Mouse (Mus musculus) spleen, postnatal 36 days (tissue): ENCODE results near the gene Tspan14.

ENCODE experiments used
- DNase-seq, 2 experiments: peaks; one replicate each; pipeline ENCODE4 v3.0.0; 2022; ENCODE audit warnings: low spot score in 2 of 2, mixed read lengths in 1 of 2

Gene Tspan14

DNA sequence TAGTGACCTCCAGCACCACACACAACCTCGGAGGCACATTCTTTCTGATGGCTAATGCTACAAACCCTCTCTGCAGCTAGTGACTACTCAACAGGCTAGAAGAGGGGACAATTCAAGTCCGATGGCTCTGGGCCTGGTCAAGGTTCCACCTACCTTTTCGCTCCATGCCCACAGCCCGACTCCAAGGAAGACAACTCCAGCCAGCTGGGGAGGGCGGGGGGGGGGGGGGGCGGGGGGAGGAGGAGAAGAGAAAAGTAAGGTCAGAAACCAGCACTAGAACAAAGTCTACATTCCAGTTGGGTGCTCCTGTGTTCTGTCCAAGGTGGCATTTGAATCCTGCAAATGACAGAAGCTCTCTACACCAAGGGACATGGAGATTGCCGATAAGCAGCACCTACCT lies 48.1 kb downstream of the Tspan14 start:
- no peak for DNase-seq

DNA sequence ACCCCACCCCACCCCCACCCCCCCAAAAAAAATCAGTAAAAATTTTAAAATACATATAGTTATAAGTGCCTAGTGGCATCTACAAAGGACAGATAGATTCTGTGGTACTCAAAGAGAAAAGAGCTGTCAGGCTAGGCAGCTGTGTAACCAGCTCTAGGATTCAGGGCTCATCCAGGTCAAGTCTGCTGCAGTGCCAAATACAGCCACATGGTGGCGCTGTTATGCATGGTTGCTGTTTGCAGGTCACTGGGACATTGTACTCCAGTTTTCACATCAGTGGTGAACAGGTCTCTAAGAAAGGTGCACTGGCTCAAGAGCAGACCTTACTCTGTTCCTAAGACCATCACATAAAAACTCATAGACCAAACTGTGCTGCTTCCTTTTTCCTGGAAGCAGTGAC lies 49.0 kb downstream of the Tspan14 start:
- peak; percentile 80 to 83 for DNase-seq

- DNase-seq, result no peak
Measured at GRCm38 (mm10) chr14:40916667-40917066, 49.9 kb downstream of the Tspan14 start.

GRCm38 (mm10) chr14:40915838-40916237 lies 50.8 kb downstream of the Tspan14 start:
- no peak for DNase-seq

DNA sequence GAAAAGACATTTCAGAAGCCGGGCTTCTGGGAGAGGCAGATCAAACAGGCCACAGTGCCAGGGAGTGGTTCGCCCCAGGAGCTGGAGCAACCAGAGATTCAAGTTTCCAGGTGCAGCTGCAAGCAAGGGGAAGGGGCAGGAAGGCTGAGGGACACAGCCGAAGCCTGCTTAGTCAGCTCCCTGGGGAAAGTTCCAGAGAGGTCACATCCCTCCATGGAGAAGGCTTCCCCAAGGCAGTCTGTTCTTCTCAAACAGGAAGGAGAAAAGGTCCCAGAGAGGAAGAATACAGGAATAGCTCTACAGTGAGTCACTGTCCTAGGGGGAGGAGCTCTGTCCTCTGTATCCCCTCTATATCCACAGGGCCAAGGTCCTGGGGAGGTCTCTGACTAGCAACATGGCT lies 51.9 kb downstream of the Tspan14 start:
- DNase-seq, result no peak

GRCm38 (mm10) chr14:40913709-40914108 lies 52.9 kb downstream of the Tspan14 start:
- no peak for DNase-seq

DNA sequence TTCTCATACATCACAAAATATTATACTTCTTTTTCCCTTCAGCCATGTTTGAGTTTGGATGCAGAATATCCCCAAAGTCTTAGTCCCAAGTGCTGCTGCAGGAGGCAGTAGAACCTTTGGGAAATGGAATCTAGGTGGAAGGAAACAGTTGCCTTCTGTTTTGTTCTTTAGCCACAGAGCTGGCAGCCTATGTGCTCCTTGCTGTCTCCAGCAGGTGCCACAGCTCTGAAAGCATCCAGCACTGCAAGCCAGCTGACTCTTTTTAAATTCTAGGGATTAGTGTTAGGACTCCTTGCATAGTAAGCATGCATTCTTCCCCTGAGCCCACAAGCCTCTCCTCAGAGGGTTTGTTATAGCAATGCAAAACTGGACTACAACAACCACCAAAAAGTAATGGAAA lies 55.1 kb downstream of the Tspan14 start:
- DNase-seq, result no peak

- no peak for DNase-seq
Measured at GRCm38 (mm10) chr14:40908763-40909162, 57.8 kb downstream of the Tspan14 start.

DNA sequence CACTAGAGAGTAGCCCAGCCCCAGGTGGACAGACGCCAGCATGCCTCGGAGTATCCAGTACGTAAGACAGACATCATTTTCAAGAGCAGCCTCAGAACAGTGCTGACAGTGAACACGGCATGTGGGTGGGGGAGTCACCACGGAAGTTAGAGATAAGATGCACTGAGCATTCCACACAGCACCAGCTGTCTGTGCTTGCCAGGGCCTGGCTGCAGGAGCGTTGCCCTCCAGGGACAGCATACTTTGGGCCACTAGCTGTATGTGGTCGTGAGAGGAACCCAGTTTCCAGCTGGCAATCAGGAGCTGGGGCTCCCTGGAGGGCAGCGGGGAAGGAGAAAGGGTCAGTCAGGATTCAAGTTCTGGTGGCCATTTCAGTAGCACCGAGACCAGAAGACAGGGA lies 59.8 kb downstream of the Tspan14 start:
- no peak for DNase-seq

GRCm38 (mm10) chr14:40905813-40906212 lies 60.8 kb downstream of the Tspan14 start:
- DNase-seq, result no peak

GRCm38 (mm10) chr14:40902307-40903055 lies 64.1 kb downstream of the Tspan14 start:
- no peak for DNase-seq

DNA sequence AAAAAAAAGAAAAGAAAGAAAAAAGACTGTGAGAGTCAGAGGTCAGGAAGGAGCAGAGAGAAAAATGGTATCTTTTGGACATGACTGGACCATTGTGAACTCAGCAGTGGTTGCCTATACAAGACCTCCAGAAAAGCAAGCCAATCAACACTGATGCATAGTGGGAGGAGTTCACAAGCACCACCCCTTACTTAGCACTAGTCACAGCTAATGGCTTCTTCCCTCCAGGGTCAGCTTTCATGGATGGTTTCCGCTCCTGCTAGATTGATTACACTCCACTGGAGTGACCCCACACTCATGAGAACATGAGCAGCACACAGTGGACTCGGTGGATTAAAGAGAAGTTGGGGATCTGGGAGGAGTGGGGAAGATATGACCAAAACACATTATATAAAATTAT lies 66.3 kb downstream of the Tspan14 start:
- DNase-seq, result no peak

GRCm38 (mm10) chr14:40897916-40898315 lies 68.7 kb downstream of the Tspan14 start:
- DNase-seq, result no peak

GRCm38 (mm10) chr14:40895681-40896080 lies 70.9 kb downstream of the Tspan14 start:
- no peak for DNase-seq

DNA sequence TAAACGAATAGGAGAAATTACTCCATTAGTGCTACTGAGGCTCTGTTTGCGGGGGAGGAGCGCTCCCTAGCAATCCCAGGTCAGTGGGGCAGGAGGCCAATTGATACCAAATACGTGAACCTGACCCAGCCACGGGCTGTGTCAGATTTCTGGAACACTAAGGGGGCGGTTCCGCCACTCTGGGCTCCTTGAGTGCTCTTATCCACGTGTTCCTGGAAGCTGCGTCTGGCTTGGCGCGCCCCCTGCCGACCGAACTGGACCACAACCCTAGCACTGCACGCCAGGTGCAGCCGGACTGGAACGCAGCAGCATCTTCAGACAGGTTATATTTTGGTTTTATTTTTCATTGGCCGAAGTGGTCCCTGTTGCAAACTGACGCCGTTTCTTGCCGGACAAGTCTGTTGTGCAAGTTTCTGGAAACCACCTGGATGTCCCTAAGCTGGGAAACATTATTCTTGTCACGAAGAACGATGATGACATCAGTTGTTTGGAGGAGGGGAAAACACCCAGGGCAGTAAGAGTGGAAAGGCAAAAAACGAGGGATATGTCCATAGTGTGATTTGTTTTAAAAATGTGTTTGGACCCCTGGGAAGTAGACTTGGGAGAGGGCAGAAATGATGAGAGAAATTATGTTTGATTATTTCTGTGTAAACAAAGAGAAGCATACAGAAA lies 71.9 kb downstream of the Tspan14 start:
- peak; percentile 25 to 40 for DNase-seq

DNA sequence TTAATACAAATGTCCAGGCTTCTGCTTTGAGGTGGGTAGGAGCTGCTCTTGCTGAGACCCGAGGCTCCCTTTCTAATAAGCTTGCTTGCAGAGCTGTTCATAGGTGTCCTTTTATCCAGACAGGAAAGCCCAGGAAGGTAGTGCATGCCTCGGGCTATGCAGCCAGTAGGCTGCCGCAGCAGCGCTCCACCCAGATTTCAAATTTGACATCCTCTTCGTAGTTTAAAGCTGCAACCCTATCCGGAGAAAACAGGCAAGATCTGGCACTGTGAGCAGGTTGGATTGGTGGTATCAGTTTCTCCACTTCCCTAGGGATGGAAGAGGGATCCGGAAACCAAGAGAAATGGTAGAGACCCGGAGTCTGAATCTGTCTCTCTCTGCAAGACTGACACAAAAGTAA lies 72.7 kb downstream of the Tspan14 start:
- DNase-seq, result no peak

DNA sequence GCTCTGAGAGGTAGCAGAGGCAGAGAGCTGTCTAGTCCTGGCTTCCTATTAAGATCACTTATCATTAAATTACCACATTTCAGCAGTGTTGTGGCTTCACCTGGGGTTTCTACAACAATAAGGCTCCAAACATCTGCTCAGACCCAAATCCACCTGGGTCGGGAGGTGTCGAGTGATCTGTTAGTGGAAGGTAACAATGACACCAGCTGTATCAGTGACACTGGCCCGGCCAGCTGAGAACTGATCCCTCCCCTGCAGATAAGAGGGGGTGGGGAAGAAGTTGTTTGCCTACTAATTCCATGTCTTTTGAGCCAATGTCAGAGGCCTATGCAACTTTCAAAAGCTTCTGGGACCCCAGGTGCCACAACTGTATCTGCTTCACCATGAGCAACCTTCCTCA lies 73.4 kb downstream of the Tspan14 start, which contains the start of gene Sh2d4b:
Gene Sh2d4b, minus strand, starts transcription at position 71 of the 400 bp plus-strand sequence.
- no peak for DNase-seq

- DNase-seq, result no peak
Measured at GRCm38 (mm10) chr14:40892326-40892825, 74.2 kb downstream of the Tspan14 start.

DNA sequence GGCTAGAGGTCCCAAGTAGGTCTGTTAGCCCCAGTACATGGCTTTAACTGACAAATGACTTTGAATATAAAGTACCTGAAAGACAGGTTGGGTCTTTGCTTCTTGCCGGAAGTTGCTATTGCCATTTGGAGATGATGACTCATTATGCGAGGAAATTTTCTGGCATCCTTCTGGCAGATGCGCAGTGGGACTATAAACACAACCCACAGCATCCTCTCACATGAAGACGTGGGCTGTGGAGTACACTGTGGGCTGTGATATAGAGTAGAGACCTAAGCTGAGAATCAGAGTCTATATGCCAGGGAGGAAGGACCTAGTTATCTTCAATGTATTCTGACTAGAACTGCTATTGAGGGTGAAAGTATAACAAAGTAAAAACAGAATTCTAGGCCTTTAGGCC lies 75.1 kb downstream of the Tspan14 start:
- DNase-seq, result no peak

DNA sequence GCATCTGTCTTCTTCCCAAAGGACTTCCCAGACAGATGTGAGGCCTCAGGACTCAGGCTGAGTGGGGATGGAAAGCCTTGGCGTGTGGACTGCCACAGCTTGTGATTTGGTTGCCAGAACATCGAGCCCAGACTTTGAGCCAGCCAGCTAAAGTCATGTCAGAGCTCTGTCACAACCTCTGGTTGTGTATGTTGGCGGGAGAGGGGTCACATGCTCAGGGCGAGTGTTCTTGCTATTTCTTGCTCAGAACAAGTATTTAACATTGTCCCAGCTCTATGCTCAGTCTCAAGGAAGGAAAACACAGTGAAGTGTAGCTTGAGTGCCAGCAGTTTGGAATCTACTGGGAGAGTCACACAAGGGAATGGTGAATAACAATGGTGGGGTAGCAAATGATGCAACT lies 76.9 kb downstream of the Tspan14 start:
- no peak for DNase-seq

GRCm38 (mm10) chr14:40889181-40889580 lies 77.4 kb downstream of the Tspan14 start:
- DNase-seq, result no peak

GRCm38 (mm10) chr14:40886428-40887202 lies 80.0 kb downstream of the Tspan14 start:
- no peak for DNase-seq
